Mouse (Mus musculus): Measurements from ENCODE around the gene Pygm.

The Pygm gene

DNA sequence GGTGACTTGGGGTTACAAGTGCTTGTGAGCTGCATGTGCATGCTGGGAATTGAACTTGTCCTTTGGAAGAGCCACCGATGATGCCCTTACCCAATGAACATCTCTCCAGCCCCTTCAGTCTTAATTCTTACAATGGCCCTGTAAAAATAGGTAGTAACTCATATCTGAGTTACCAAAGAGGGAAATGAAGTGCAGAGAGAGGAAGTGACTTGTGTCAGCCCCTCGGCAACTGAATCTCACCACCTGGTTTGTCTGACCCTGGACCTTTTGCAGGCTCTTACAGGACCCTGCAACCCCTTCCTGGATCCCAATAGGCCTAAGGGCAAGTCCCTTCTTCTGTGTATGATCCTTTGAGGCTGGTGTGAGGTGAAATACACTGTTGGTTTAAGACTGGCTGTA, 32.1 kb upstream of the Pygm start:
- in situ Hi-C loops (cut with MboI, MseI), result no loop called here

DNA sequence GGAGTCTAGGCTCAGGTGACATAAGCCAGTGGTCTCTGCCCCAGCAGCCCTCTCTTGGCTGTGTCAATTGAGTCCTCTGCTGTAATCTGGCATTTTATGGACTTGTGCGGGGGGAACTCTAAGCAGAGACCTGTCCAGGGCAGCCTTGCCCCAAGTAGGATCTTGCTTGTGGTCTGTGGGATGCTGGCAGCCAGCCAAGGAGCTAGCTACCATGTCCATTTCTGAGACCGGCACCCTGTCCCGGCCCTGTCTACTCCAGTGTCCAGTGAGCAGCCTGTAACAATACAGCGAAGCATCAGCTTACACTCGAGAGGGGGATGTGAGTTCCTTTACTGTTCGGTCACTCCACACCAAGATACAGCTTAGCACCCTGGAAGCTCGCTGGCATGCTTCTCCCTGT, 30.2 kb upstream of the Pygm start:
- in situ Hi-C loops (cut with MboI, MseI), result no loop called here

DNA sequence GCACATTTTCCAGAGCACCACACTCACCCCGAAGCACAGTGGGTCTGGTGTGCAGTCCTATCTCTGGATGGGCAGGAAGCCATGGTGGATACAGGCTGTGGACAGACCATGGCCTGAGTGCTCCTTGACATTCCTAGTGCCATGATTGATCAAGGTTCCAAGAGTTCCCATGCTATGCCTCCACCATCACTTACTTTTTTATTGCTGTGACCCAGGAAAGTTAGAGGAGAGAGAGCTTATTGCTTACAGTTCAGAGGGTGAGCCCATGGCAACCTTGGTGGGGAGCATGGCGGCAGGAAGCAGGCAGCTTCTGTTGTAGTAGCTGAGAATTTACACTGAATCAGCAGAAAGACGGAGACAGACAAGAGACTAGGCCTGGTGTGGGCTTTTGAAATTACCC, 22.9 kb upstream of the Pygm start:
- in situ Hi-C loops (cut with MboI, MseI), result no loop called here

DNA sequence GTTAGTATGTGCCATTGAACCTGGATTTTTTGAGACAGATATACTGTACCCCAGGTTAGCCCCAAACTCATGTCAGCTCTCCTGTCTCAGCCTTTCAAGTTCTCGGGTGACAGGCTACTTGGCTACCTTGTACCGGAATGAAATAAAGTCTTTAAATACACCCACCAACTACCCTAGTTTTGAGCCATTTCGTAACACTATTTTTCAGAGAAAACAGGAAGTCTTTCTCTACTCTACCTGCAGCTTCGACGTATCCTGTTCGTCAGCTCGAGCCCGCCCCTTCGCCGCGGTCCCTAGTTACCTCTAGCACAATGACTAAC, 21.1 kb upstream of the Pygm start:
- in situ Hi-C loops (cut with MboI, MseI), result no loop called here

DNA sequence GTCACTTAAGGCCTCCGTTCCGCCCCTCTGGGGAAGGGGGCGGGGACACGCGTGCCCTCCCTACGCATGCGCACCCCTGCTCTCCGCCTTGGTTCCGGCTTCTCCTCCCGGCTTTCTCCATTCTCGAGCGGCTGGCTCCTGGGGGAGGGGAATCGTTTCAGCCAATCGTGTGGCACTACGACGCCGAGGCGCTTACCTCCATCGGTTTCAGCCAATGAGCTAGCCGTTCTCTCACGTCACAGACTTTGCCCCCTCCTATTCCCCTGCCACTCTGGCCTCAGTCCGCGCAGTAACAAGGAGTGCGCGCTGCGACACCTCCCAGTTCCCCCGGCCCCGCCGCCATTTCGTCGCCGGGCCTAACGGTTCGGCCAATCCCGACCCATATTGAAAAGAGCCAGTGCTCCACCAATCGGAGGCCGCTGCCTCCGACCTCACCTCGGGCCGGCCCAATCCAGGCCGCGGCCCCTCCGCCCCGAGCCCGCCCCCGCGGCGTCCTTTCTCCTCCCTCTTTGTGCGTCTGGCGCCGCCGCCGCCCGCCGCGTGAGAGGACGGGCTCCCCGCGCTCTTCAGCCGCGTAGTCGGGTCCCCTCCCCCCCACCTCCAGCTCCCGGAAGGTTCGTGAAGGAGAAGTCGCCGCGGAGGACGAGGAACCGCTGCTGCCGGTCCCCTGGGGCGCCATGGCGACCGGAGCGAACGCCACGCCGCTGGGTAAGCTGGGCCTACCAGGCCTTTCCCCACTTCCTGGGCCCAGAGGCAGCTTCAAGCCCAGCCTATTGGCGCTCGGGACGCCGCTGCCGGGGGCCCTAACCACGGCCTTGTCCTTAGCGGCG, 20.6 kb upstream of the Pygm start, which contains the start of gene Sf1:
Gene Sf1, plus strand, starts transcription at position 280 of the 830 bp plus-strand sequence.
- in situ Hi-C loops (cut with MboI, MseI), result no loop called here

DNA sequence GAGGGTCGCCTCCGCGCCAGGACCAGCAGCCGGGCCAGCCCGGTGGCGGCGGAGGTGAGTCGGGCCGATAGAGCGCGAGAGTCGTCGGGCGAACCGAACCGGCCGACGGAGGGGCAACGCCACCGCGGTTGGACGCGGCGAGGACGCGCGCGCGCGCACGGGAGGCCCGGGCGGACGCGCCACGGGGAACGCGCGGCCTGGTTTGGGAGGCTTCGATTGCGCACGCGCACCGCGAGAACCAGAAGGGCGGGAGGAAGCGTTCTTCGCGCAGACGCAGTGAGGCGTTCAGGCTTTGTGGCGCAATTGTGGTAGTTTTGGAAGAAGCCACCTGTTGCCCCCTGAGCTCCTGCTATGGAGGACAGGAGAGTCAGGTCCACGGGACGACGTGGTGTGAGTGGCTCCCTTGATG, 19.9 kb upstream of the Pygm start:
- in situ Hi-C loops (cut with MboI, MseI), result no loop called here

DNA sequence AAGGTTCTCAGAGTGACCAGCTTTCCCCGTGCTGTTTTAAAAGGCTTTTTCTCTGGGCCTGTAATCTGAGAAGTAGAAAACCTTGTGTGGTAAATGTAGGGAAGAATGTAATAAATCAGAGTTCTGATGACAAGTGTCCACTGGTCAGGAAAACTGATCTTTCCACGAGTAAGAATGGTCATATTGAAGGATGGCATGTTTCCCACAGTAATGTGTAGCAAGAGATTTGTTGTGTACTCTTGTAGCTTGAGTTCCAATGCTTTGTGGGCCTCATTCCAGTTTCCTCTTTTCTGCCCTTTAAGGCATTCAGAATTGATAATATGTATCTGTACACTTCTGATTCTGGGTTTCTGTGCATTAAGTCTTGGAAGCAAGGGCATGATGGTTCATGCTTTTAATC, 19.4 kb upstream of the Pygm start:
- in situ Hi-C loops (cut with MboI, MseI), result no loop called here

DNA sequence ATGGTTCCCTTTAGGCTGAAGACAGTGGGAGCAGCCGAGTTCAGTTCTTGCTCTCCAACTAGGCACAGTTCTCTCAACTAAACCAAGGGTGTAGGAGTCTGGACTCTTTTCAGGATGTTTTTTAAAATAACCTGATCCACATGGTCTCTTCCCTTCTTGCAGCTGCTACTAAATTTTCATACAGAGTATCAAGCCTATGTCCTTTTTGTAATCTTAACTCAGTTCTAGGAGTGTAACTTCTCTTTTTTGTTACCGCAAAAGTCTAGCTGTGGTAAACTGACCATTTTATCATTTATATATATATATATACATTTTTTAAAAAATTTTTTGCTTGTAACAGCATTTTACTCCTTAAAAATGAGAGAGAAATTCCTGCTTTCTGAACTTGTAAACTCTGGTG, 14.0 kb upstream of the Pygm start:
- in situ Hi-C loops (cut with MboI, MseI), result no loop called here

DNA sequence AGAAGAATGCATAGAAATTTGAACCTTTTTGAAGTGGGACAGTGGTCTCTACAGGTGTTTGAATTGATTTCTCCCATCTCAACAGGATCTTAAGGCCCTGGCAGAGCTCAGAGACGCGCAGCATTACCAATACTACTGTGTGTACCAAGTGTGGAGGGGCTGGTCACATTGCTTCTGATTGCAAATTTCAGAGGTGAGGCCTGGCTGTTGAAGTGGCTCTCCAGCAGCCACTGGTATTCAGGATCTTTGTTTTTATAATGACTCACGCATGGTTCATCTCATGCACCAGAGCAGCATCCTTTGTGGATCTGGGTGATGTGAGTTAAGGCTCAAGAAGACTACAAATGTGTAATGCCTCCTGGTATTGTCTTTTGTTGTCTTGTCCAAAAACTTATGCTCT, 11.8 kb upstream of the Pygm start:
- in situ Hi-C loops (cut with MboI, MseI), result no loop called here

DNA sequence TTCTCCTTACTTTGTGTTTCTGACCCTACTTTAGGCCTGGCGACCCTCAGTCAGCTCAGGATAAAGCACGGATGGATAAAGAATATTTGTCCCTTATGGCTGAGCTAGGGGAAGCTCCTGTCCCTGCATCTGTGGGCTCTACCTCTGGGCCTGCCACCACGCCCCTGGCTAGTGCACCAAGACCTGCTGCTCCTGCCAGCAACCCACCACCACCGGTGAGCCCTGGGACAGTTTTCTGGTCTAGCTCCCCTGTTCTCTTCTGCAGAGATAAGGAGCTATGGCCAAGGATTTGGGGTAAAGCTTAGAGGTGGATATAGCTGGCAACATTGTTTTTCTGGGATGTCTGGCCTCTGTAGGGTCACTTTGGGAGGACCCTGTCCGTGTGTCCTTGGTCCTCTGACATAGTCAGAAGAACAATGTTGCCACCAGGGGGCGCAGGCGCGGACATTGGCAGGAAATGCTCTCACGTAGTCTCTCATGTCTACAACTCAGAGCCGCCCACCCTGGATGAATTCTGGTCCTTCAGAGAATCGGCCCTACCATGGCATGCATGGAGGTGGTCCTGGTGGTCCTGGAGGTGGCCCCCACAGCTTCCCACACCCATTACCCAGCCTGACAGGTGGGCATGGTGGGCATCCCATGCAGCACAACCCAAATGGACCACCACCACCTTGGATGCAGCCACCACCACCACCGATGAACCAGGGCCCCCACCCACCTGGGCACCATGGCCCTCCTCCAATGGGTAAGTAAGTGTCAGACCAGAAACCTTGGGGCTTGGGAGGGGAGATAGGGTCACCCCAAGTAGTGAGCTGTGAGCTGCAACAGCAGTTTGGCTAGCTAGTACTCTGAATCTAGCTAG, 10.4 kb upstream of the Pygm start:
- in situ Hi-C loops (cut with MboI, MseI), result no loop called here

DNA sequence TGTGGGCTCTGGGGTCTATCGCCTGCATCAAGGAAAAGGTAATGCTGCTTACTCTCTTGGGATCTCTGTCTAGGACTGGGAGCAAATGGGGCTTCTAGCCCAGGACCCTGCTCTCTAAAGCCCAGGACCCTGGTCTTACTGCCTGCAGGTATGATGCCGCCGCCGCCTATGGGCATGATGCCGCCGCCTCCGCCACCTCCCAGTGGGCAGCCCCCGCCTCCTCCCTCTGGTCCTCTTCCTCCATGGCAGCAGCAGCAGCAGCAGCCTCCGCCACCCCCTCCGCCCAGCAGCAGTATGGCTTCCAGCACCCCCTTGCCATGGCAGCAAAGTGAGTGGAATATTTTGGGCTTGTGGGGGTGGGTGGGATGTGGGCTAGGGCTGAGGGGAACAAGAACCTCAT, 9.6 kb upstream of the Pygm start:
- in situ Hi-C loops (cut with MboI, MseI), result no loop called here

DNA sequence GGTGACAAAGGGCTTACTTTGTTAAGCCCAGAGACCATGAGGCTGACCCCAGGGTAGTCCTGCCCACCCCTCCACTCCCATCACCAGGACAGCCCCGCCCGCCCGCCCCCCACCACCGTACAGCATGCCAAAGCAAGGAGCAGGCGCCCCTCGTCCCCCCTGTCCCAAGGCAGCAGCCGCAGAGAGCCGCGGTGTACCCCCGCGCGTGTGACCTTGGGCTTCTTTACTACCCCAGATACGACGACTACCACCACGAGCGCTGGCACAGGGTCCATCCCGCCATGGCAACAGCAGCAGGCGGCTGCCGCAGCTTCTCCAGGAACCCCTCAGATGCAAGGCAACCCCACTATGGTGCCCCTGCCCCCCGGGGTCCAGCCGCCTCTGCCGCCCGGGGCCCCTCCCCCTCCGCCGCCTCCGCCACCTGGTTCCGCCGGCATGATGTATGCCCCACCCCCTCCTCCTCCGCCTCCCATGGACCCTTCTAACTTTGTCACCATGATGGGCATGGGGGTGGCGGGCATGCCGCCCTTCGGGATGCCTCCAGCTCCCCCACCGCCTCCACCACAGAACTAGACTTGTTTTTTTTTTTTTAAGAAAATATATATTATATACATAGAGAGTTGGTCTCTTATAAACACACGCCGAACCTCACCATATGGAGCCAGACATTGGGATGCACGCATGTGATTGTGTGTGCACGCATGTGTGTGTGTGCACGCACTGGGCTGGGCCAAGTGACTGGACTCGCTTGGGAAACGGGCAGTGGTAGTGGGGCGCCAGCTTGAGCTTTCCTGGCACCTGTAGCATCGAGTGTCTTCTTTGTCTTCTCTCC, 8.6 kb upstream of the Pygm start:
- in situ Hi-C loops (cut with MboI, MseI), result no loop called here

DNA sequence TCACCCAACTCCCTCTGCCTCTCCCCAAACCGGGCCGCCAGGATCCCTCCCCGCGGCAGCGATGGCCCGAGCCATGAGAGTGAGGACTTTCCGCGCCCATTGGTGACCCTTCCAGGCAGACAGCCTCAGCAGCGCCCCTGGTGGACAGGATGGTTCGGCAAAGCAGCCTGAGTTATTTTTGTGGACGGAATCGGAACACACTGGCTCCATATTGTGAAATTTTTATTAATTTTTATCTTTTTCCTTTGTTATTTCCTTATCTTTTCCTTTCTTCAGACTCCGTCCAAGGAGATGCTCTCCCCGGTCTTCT, 8.0 kb upstream of the Pygm start:
- in situ Hi-C loops (cut with MboI, MseI), result no loop called here

DNA sequence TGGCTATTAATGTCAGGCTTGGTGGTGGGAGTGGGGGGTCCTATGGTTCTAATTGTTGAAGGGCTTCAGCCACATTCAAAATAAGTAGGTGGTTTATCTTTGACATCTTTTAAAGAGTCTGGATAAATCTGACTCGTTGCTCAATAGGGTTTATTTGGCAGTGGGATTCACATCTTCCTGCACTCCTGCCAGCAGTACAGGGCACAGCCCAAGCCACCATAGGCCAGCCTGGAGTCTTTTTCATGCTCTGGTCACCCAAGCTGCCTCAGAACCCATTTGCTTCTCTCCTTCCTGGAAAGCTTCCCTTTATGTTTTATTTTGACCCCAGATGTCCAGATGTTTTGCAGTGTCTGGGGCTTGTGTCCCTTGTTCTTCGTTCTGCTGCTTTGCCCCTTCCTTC, 7.6 kb upstream of the Pygm start:
- in situ Hi-C loops (cut with MboI, MseI), result no loop called here

DNA sequence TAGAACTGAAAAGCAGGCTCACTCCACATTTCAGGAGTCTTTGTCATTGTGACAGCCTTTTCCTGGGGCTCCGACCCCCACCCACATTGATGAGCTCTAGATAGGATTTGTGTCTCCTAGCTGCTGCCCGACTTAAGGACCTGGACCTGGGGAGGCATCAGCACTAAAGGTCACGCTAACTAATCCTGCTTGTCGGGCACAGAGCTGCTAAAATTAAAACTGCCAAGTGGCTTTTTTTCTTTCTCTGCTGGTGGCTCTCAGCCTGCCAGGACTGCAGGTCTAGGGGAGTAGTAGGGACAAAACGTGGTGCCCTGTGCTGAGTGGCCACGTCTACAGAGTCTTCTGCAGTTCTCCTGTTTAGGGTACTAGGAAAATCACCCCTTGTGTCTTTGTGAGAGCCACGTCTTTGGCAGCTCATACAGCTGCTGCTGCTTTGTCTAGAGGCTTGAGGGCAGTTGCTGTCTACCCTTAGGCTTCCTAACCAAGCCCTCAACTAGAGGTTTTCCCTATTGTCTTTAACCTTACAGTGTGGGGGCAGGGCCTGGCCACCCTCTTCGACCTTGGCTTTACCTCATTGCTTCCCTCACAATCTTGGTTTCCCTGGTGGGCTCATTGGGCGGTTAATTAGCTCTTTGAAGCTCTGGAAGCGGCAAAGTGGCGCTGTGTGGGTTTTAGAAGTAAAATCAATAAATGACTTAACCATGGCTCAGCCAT, 6.7 kb upstream of the Pygm start:
- in situ Hi-C loops (cut with MboI, MseI), result no loop called here

- in situ Hi-C loops (cut with MboI, MseI), result no loop called here
These were observed 3.6 kb upstream of the Pygm start for GRCm38 (mm10) chr19:6380411-6381166.

- in situ Hi-C loops (cut with MboI, MseI), result no loop called here
These were observed 3.0 kb upstream of the Pygm start for GRCm38 (mm10) chr19:6381238-6381637.

GRCm38 (mm10) chr19:6382323-6382924, 1.8 kb upstream of the Pygm start:
- in situ Hi-C loops (cut with MboI, MseI), result no loop called here

DNA sequence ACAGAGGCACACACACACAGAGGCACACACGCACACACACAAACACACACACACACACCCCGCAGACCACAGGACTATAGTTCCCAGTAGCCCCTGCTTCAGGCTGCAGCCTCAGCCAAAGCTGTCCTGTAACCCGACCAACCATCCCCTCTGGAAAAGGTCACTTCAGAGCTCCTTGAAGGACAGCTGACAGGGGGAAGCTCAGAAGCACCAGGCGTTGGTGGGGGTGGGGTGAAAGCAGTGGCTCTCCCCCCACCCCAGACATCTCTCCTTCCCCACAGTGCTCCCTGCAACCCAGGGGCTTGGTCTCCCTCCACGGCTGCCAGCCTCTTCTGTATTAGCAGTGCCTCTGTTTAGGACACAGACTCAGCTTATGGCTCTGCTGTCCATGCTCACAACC, 729 bp upstream of the Pygm start:
- in situ Hi-C loops (cut with MboI, MseI), result no loop called here

- in situ Hi-C loops (cut with MboI, MseI), result no loop called here
These were observed 755 bp downstream of the Pygm start for GRCm38 (mm10) chr19:6384954-6385353.

DNA sequence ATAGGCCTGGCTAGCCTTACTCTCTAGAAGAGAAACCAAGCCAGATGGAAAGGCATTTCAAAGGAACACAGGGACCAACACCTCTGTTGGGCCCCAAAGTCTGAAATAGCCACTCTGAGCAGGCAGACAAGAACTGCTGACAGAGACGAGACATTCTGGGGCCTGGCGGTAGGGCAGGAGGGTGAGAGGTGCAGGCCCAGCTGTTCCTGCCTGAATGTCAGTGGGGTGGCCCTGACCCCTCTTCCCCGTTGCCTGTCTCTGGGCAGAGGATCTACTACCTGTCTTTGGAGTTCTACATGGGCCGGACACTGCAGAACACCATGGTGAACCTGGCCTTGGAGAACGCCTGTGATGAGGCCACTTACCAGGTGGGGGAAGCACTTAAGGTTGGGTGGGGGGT, 1.2 kb downstream of the Pygm start:
- in situ Hi-C loops (cut with MboI, MseI), result no loop called here

All from regulatory T cell (primary cell).